Mouse (Mus musculus) thymus, postnatal 0 days (tissue): ENCODE data around the gene Zranb1. TPM values are rescaled to one million over a fixed set of nuclear protein-coding genes. Genes with fewer than 3 reads are reported as not detected.

ENCODE experiments used
- DNase-seq: peaks from one replicate; pipeline ENCODE4 v3.0.0-alpha.2; 2015; ENCODE audit warnings: low spot score
- polyA plus RNA-seq: library from polyadenylated mRNA; unstranded; fragments of >200 nt; fragmentation: Nextera tagmentation; extraction: Ambion mirVana; gene quantifications from 2 replicates; pipeline ENCODE4 v1.2.1, GENCODE M21; 2015

The Zranb1 gene
- polyA plus RNA-seq, 1 experiment from 2014 or later, result 12.7 TPM

DNA sequence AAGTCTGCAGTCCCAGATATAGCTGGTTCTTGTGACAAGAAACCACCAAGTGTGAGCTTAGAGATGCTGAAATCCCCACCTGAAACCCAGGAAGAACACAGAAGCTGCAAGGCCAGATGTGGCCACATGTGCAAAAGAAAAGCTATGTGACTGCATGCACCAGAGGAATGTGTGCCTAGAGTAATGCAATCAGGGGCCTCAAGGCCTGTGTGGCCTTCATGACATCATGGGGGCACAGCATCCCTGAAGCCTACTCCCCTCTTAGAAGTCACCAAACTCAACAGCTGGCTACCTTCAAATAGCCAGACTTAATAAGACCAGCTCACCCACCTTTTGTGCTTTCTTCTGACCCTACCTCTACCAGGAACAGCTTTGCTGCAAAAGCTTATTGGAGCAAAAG is 105.0 kb downstream of the Zranb1 start:
- no peak for DNase-seq

Other genes with a start within 250 kb of the Zranb1 start
- 30.5 and 37.7 TPM in 2 replicates for gene Fam53b, start 117.3 kb upstream of the Zranb1 start, polyA plus RNA-seq
- 74.9 and 77.4 TPM in 2 replicates for gene Eef1akmt2, start 78.5 kb upstream of the Zranb1 start, polyA plus RNA-seq
- gene Abraxas2, start 71.9 kb upstream of the Zranb1 start, polyA plus RNA-seq, result 29.7 and 34.6 TPM in 2 replicates
- gene Fgfr2, start 192.2 kb downstream of the Zranb1 start, polyA plus RNA-seq, result 23.6 and 24.2 TPM in 2 replicates
- 11.2 and 11.9 TPM in 2 replicates for gene Ctbp2, start 193.2 kb downstream of the Zranb1 start, polyA plus RNA-seq